Mouse (Mus musculus) embryonic facial prominence, embryonic 13.5 days (tissue): ENCODE measurements around the gene Atxn1. TPM values are rescaled to one million over a fixed set of nuclear protein-coding genes. Genes with fewer than 3 reads are reported as not detected.

ENCODE experiments used
- ATAC-seq: fragments of 200-750 bp; cut with Nextera tagmentation; 2 replicates; pipeline ENCODE4 v1.8.0; 2017; ENCODE audit warnings: low read depth; ENCODE audit not compliant: insufficient number of reproducible peaks, insufficient read depth, low FRiP score, low TSS enrichment
- H3K27ac ChIP-seq: fragments of 300-500 bp; sonication (generic); 2 replicates; pipeline ENCODE4 v1.5.1; 2015; ENCODE audit warnings: moderate library complexity, mild to moderate bottlenecking, inconsistent platforms
- H3K27me3 ChIP-seq: fragments of 300-500 bp; sonication (generic); 2 replicates; pipeline ENCODE4 v1.6.1; 2015; ENCODE audit warnings: mild to moderate bottlenecking, inconsistent platforms
- H3K36me3 ChIP-seq: fragments of 300-500 bp; sonication (generic); 2 replicates; pipeline ENCODE4 v1.6.1; 2015; ENCODE audit warnings: mild to moderate bottlenecking, inconsistent platforms
- H3K4me1 ChIP-seq: fragments of 300-500 bp; sonication (generic); 2 replicates; pipeline ENCODE4 v1.6.1; 2015; ENCODE audit warnings: inconsistent platforms
- H3K4me2 ChIP-seq: fragments of 300-500 bp; sonication (generic); 2 replicates; pipeline ENCODE4 v1.6.1; 2015; ENCODE audit warnings: moderate library complexity, mild to moderate bottlenecking, inconsistent platforms
- H3K4me3 ChIP-seq: fragments of 300-500 bp; sonication (generic); 2 replicates; pipeline ENCODE4 v1.5.1; 2015; ENCODE audit warnings: mild to moderate bottlenecking, inconsistent platforms
- H3K9ac ChIP-seq: fragments of 300-500 bp; sonication (generic); 2 replicates; pipeline ENCODE4 v1.6.1; 2015; ENCODE audit warnings: mild to moderate bottlenecking, inconsistent platforms
- H3K9me3 ChIP-seq: fragments of 300-500 bp; sonication (generic); 2 replicates; pipeline ENCODE4 v1.6.1; 2016; ENCODE audit warnings: inconsistent platforms
- WGBS: fragments of 180-500 bp; shearing (Covaris S2); methylation state at CpG from one replicate; pipeline ENCODE4 v1.1.7; 2015; ENCODE audit warnings: mixed read lengths; 5-methylcytosine and 5-hydroxymethylcytosine counted together
- polyA plus RNA-seq: library from polyadenylated mRNA; unstranded; fragments of >200 nt; fragmentation: Nextera tagmentation; extraction: Ambion mirVana; gene quantifications from 2 replicates; pipeline ENCODE4 v1.2.1, GENCODE M21; 2015

The Atxn1 gene
- polyA plus RNA-seq, 1 experiment from 2014 or later, result 5.5 TPM

DNA sequence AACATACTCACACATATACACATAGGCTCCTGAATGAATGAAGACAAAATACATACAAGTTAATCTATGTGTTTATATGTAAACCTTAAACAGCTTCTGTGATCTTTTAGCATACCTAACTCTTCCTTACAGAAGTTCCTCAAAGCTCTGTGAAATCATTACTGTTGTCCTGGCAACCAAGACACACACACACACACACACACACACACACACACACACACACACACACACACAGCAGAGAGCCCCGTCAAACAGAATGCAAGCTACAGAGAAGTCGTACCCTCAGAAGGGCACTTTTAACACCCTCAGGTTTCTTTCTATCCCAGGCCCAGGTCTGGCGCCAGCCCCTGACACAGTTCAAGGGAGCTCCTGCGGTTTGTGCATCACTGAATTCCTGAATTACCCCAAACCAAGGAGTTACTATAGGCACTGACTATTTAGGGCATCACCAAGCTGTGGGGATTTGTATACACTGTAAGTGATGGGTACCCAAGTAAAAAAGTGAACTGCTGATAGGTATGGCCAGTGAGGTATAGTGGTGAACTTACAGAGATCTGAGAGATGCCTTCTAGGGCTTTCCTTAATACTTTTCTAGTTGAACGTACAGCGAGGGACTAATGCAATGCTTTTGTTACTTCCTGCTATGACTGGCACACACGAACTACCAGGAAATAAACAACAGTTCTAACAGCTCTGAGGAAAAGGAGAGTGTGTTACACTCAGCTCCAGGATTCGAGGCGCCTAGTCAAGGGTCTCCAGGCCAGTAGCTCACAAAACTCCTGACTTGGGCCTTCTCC is 75.7 kb downstream of the Atxn1 start:
- Histone ChIP-seq H3K9me3 (no peaks in the 10 kb centered on the region), H3K36me3 (no peaks in the 10 kb centered on the region), H3K9ac (no peak overlapping the region), H3K27ac (no peak overlapping the region), H3K4me3 (no peak overlapping the region), H3K27me3 (no peaks in the 10 kb centered on the region), H3K4me2 (no peak overlapping the region), H3K4me1 (peaks cover 8% of the 10 kb centered on the region; the same call in 1 of the 2 replicates)
- no peak for ATAC-seq
- 70% methylated on average over 9 of the region's 9 CpGs for WGBS

DNA sequence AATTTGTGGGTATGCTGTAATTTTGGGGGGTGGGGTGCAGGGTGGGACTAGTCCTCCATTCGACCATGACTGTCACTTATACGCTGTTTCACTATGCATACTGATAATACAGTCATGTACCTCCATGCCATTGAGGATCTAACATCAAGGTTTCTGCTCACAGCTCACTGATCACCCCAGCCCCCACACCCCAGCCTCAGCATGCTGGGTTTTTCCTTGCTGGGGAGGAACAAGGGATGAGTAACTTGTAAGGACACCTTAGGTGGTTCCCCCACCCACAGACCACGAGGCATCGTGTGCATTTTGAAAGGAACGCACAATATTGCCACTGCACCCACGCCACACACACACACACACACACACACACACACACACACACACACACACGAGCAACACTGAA is 79.9 kb downstream of the Atxn1 start:
- H3K36me3 ChIP-seq, result no peaks in the 10 kb centered on the region
- no peak overlapping the region for H3K4me3 ChIP-seq
- no peak for ATAC-seq
- H3K4me1 ChIP-seq, result peaks cover 40% of the 10 kb centered on the region
- H3K4me2 ChIP-seq, result no peak overlapping the region
- WGBS, result 83% methylated on average over 7 of the region's 7 CpGs
- H3K27me3 ChIP-seq, result no peaks in the 10 kb centered on the region
- H3K27ac ChIP-seq, result no peak overlapping the region
- no peak overlapping the region for H3K9ac ChIP-seq
- H3K9me3 ChIP-seq, result no peaks in the 10 kb centered on the region

DNA sequence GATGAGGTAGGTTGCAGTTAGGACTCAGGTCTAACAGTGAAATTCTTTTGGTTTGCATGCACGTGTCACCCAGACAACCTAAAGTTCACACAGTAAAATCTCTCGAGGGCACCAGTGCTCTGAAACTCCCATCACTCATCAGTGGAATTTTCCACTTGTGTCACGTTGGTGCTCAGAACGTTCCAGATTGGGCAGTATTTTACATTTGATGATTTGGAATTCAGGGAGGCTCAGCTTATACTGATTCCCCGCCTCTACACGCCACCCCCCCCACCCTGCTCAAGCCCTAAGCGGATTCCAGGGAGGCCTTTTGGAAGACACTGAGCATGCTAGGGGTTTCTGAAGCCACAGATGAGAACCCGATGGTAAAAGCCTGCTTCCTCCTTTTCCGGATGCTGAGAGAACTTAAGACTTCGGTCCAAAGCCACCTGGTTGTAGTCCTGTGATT is 81.0 kb downstream of the Atxn1 start:
- Histone ChIP-seq H3K27me3 (no peaks in the 10 kb centered on the region), H3K27ac (no peak overlapping the region), H3K36me3 (no peaks in the 10 kb centered on the region), H3K4me3 (no peak overlapping the region), H3K9me3 (no peaks in the 10 kb centered on the region), H3K9ac (no peak overlapping the region), H3K4me1 (peaks cover 46% of the 10 kb centered on the region), H3K4me2 (no peak overlapping the region)
- 63% methylated on average over 10 of the region's 10 CpGs for WGBS
- ATAC-seq, result no peak

DNA sequence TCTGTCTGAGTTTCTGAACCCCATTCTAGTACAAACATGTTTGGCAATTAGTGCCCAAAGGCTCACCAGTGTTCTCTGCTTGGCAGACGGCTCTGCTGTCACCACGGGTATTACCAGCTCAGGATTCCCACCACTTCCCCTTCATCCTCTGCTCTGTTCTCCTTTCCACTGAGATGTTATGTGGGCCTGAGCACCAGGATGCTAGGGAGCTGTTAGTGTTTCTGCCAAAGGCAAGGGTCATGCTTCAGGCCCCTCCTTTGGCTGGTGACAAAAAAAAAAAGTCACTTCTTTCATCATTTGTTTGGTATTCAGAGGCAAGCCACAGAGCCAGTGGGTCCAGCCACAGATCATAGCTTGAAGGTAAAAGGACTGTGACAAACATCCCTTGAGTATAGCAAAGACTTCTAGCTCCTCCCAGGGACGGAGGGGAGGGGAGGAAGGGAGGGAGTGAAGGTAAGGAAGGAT is 81.8 kb downstream of the Atxn1 start:
- no peaks in the 10 kb centered on the region for H3K27me3 ChIP-seq
- peaks cover 43% of the 10 kb centered on the region for H3K4me1 ChIP-seq
- H3K27ac ChIP-seq, result peak overlapping the region; percentile 55; the same call in 1 of the 2 replicates
- WGBS, result 40% methylated on average over 3 of the region's 3 CpGs
- H3K4me2 ChIP-seq, result no peak overlapping the region
- no peaks in the 10 kb centered on the region for H3K36me3 ChIP-seq
- no peaks in the 10 kb centered on the region for H3K9me3 ChIP-seq
- no peak overlapping the region for H3K9ac ChIP-seq
- H3K4me3 ChIP-seq, result no peak overlapping the region
- ATAC-seq, result no peak

DNA sequence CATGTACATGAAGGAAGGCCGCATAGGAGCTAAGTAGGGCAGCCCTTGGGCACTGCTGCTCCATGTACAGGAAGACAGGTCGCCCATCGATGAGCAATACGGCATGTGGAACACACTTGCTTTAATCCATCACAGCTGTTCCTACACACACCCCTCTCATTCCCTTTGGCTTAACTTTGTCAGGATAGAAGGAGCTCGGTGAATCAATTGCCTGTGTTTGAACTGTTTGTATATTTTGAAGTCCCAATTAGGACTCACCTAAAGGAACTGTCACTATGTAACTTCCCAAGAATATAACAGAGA is 84.3 kb downstream of the Atxn1 start:
- H3K27me3 ChIP-seq, result no peaks in the 10 kb centered on the region
- no peak overlapping the region for H3K9ac ChIP-seq
- no peak for ATAC-seq
- H3K36me3 ChIP-seq, result no peaks in the 10 kb centered on the region
- no peak overlapping the region for H3K4me3 ChIP-seq
- no peaks in the 10 kb centered on the region for H3K9me3 ChIP-seq
- no peak overlapping the region for H3K4me2 ChIP-seq
- peaks cover 42% of the 10 kb centered on the region for H3K4me1 ChIP-seq
- H3K27ac ChIP-seq, result no peak overlapping the region
- WGBS, result 27% methylated on average over 5 of the region's 5 CpGs

DNA sequence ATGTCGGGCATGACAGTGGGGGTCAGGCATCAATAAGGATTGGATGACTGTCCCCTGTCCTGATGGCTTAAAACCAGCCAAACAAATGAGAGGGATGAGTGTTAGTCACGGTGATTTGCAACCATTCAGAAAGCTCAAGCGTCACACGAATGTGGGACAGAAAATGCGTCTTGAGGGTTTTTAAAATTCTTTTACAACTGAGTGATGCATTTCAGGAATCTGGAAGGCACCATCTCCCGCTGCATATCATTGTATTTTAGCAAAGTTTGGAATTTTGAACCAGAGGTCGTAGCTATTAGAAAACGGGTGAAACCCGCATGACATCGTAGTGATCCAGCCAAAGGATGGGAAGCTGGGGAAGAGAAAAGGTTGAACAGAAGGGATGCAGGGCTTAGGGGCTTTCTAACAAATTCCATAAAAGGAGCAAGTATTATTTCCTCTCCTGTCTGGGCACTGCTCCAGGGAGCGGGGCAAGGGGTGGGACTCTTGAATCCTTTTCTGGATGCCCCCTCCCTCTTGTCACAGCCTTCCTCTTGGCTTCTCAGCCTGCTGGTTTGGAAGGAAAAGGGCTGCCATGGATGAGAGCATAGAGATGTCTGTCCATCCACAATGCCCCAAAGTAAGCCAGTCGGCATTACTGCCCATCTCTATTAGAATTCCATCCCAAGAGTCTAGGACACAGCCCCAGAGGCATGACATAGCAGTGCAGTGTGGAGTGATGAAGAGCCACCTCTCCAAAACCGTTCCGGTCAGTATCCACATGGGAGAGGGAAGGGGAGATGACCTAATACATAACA is 84.9 kb downstream of the Atxn1 start:
- Histone ChIP-seq H3K27ac (peak overlapping the region; percentile 24; the same call in 1 of the 2 replicates), H3K4me1 (peaks cover 42% of the 10 kb centered on the region), H3K36me3 (no peaks in the 10 kb centered on the region), H3K9me3 (no peaks in the 10 kb centered on the region), H3K27me3 (no peaks in the 10 kb centered on the region), H3K9ac (no peak overlapping the region), H3K4me2 (0 out of 2 replicates have a peak overlapping the region, but pooled peaks have one; percentile 2), H3K4me3 (no peak overlapping the region)
- no peak for ATAC-seq
- WGBS, result 50% methylated on average over 14 of the region's 14 CpGs

DNA sequence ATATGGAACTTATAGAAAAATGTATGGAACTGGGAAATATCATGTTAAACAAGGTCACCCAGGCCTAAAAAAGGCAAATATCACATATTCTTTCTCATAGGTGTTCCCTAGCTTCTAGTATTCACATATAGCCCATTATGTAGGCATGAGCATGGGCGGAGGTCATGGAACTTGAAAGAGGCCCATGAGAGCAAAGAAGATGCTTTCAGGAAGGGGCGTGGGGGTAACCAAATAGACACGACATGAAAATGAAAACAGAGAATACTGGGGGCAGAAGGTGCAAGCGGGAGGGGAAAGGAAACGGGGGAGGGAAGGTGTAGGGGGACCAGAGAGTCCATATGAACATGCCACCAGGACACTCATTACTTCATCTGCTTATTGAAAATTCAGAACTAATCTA is 87.9 kb downstream of the Atxn1 start:
- Histone ChIP-seq H3K9me3 (no peaks in the 10 kb centered on the region), H3K27me3 (no peaks in the 10 kb centered on the region), H3K9ac (no peak overlapping the region), H3K36me3 (0 out of 2 replicates have a peak, but pooled peaks cover 4% of the 10 kb centered on the region), H3K4me1 (peaks cover 40% of the 10 kb centered on the region), H3K27ac (no peak overlapping the region), H3K4me3 (no peak overlapping the region), H3K4me2 (no peak overlapping the region)
- no peak for ATAC-seq
- 80% methylated on average over 5 of the region's 5 CpGs for WGBS

DNA sequence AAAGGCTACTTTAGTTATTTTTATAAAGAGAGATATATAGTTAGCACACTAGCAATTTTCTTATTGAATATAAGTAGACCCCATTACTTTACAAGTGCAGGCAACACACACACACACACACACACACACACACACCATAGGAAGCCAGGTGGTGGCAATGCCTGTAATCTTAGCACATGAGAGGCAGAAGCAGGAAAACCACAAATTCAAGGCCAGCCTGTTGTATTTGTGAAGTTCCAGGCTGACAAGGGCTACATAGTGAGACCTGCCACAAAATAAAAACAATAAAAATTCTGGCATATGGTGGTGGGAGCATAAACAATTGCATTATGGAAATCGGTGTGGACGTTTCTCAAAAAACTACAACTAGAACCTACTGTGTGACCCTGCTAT is 88.4 kb downstream of the Atxn1 start:
- Histone ChIP-seq H3K9me3 (no peaks in the 10 kb centered on the region), H3K27me3 (no peaks in the 10 kb centered on the region), H3K9ac (no peak overlapping the region), H3K36me3 (0 out of 2 replicates have a peak, but pooled peaks cover 4% of the 10 kb centered on the region), H3K4me2 (no peak overlapping the region), H3K4me1 (peaks cover 43% of the 10 kb centered on the region), H3K27ac (no peak overlapping the region), H3K4me3 (no peak overlapping the region)
- ATAC-seq, result no peak
- 86% methylated on average over 2 of the region's 2 CpGs for WGBS

DNA sequence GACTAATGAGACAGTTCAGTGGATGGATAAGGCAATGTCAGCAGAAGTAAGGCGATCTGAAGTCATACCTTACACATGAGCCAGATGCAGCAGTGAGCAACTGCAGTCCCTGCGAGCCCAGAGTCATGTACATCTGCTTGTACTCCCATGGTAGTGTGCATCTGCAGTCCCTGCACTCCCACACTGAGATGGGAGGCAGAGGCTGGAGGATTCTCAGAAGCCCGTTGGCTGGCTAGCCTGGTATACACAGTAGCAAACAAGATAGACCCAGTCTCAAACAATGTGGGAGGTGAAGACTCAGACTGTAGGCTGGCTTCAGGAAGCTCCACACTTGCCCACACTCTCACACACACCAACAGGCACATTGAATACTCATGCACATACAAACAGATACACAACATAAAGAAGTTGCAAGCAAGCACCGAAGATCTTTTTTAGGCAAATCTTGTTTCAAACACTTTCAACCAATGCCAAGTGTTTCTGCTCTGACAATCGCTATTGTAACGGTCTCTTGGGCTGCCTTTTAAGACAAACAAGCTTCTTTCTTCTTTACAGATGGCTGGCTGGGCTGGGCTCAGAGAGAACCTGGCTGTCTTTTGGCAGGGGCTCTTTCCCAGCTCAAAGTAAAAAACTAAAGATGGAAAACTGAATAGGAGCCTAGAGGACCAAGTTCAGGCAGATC is 89.0 kb downstream of the Atxn1 start:
- ATAC-seq, result no peak
- WGBS, result 72% methylated on average over 6 of the region's 6 CpGs
- peaks cover 43% of the 10 kb centered on the region for H3K4me1 ChIP-seq

DNA sequence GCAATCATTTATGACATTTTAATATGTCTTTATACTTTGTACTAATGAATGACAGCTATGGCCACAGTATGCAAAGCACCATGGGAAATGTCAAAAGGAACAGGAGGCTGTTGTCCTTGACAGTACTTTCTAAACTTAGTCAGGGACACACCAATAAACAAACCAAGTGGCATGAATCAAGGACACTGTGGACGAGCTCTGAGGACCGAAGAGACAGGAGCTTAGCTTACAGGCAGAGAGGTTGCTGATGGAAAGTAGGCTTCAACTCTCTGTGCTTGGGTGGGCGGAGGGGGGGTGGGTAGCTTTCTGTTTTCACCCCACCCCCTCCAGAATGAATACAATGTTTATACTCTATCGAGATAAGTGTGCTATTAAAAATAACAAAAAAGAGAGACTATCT is 90.6 kb downstream of the Atxn1 start:
- H3K36me3 ChIP-seq, result 0 out of 2 replicates have a peak, but pooled peaks cover 4% of the 10 kb centered on the region
- no peak overlapping the region for H3K9ac ChIP-seq
- 91% methylated on average over 4 of the region's 4 CpGs for WGBS
- H3K4me1 ChIP-seq, result peaks cover 29% of the 10 kb centered on the region
- no peak overlapping the region for H3K4me2 ChIP-seq
- H3K4me3 ChIP-seq, result no peak overlapping the region
- no peak overlapping the region for H3K27ac ChIP-seq
- no peaks in the 10 kb centered on the region for H3K27me3 ChIP-seq
- no peaks in the 10 kb centered on the region for H3K9me3 ChIP-seq
- no peak for ATAC-seq

More for the DNA sequence above, 89.0 kb downstream of the Atxn1 start:
- Histone ChIP-seq H3K4me3 (no peak overlapping the region), H3K36me3 (0 out of 2 replicates have a peak, but pooled peaks cover 4% of the 10 kb centered on the region), H3K4me2 (no peak overlapping the region), H3K9ac (no peak overlapping the region), H3K9me3 (no peaks in the 10 kb centered on the region), H3K27me3 (no peaks in the 10 kb centered on the region), H3K27ac (no peak overlapping the region)

DNA sequence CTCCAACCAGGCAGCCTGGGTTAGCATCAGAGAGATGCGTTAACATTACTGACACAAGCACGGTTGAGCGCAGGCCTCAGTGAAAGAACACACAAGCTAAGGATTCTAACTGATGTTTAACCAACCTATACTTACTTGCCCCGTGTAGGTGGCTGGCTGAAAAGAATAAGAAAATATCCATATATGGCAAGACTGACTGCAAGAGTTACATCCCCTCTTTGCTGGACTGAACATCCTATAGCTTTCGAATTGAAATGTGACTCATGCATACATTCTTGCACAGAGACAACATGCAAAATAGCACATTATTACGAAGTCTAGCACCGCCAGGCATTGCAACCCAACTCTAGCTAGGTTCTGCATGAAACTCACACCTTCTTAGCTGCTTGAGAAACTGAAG is 91.8 kb downstream of the Atxn1 start:
- WGBS, result 85% methylated on average over 7 of the region's 7 CpGs
- ATAC-seq, result no peak
- H3K36me3 ChIP-seq, result 0 out of 2 replicates have a peak, but pooled peaks cover 4% of the 10 kb centered on the region
- H3K4me1 ChIP-seq, result peaks cover 32% of the 10 kb centered on the region
- H3K27ac ChIP-seq, result no peak overlapping the region
- no peaks in the 10 kb centered on the region for H3K27me3 ChIP-seq
- no peaks in the 10 kb centered on the region for H3K9me3 ChIP-seq
- no peak overlapping the region for H3K4me2 ChIP-seq
- no peak overlapping the region for H3K9ac ChIP-seq
- H3K4me3 ChIP-seq, result no peak overlapping the region
